Comparison of ENCODE assay signal across 8 mouse cellular contexts in genomic region chr1:193698603-193699266, GRCm38 (mm10).
DNase-seq lines count a peak whose midpoint lies in the region; ATAC-seq lines count a peak whose summit lies in the region.

No protein-coding gene starts in this region.

- DNase-seq in adipocyte (ENCODE audit: low spot score): peak; percentile 76
- DNase-seq in cerebellum, adult 9-11 months: peak; percentile 78
- peak; percentile 67 to 92 for DNase-seq in frontal cortex, adult 2 months (ENCODE audit: extremely low spot score in 1 of 2, low spot score in 1 of 2)
- peak; percentile 71 for DNase-seq in hindlimb bud, embryonic 11.5 days (ENCODE audit: extremely low spot score, low read depth, low spot score)
- peak; percentile 70 for DNase-seq in left cerebral cortex, adult 11 months (ENCODE audit: low spot score)
- peak; percentile 80 for DNase-seq in right cerebral cortex, postnatal 14 days
- DNase-seq in T-cell, adult 2 months (ENCODE audit: low spot score): no peak

- ATAC-seq in megakaryocyte, adult 5-6 weeks (ENCODE audit: poor library complexity, severe bottlenecking): peak; percentile 68
